35 mouse cellular contexts compared by ENCODE assay signal in genomic region chr17:24604557-24604956, GRCm38 (mm10). TPM values are rescaled to one million over a fixed set of nuclear protein-coding genes. Genes with fewer than 3 reads are reported as not detected.
"Had no signal": no experiment of that assay in that cellular context is flagged by ENCODE, and none has a peak within 500 bp of the region (broad histone marks: within the 10 kb centered on the region; RNA-seq: fewer than 3 reads in every experiment).

No protein-coding gene starts in this region.

- H3K4me3 ChIP-seq: gastrocnemius, adult 2 months; heart, embryonic 10.5 days; heart, embryonic 12.5 days; hindbrain, embryonic 13.5 days; hindbrain, embryonic 15.5 days; kidney, embryonic 15.5 days; layer of hippocampus, adult 2 months; left cerebral cortex, adult 2 months; limb, embryonic 10.5 days; limb, embryonic 12.5 days; liver, embryonic 13.5 days; liver, embryonic 15.5 days had no signal

- H3K4me1 ChIP-seq: heart, embryonic 10.5 days; heart, embryonic 12.5 days; hindbrain, embryonic 13.5 days; hindbrain, embryonic 15.5 days; kidney, embryonic 15.5 days; limb, embryonic 10.5 days; limb, embryonic 12.5 days had no signal

- DNase-seq: gastrocnemius, adult 2 months; gastrocnemius, postnatal 10 days; gastrocnemius, postnatal 25 days; heart, adult 18-20 months; heart, postnatal 10 days; kidney, adult 11 months; kidney, adult 8-10 months; kidney, postnatal 25 days; kidney, postnatal 4 days; liver; liver, embryonic 13.5 days; liver, postnatal 0 days had no signal

- H3K9me3 ChIP-seq: heart, embryonic 10.5 days; heart, embryonic 12.5 days; hindbrain, embryonic 13.5 days; hindbrain, embryonic 15.5 days; kidney, embryonic 15.5 days; limb, embryonic 10.5 days; limb, embryonic 12.5 days; liver, embryonic 13.5 days; liver, embryonic 15.5 days had no signal

- H3K9ac ChIP-seq: heart, embryonic 12.5 days; hindbrain, embryonic 13.5 days; hindbrain, embryonic 15.5 days; kidney, embryonic 15.5 days; limb, embryonic 12.5 days; liver, embryonic 15.5 days; liver, postnatal 0 days had no signal

- ATAC-seq: hindbrain, postnatal 0 days; intestine, embryonic 16.5 days; liver, postnatal 0 days had no signal

- H3K27me3 ChIP-seq: heart, embryonic 12.5 days; hindbrain, embryonic 13.5 days; hindbrain, embryonic 15.5 days; kidney, embryonic 15.5 days; limb, embryonic 12.5 days; liver, embryonic 13.5 days; liver, embryonic 15.5 days had no signal

- H3K27ac ChIP-seq: gastrocnemius, adult 2 months; heart, embryonic 10.5 days; hindbrain, embryonic 13.5 days; hindbrain, embryonic 15.5 days; hindbrain, postnatal 0 days; kidney, embryonic 15.5 days; kidney, postnatal 0 days; layer of hippocampus, adult 2 months; left cerebral cortex, adult 2 months; limb, embryonic 10.5 days; limb, embryonic 12.5 days; liver, embryonic 13.5 days; liver, embryonic 15.5 days had no signal

- H3K4me2 ChIP-seq: heart, embryonic 12.5 days; hindbrain, embryonic 13.5 days; hindbrain, embryonic 15.5 days; kidney, embryonic 15.5 days; limb, embryonic 12.5 days; liver, embryonic 11.5 days; liver, embryonic 13.5 days; liver, embryonic 15.5 days had no signal

RNA-seq across cellular contexts. Expression of gene Npw, which starts 53.7 kb away (rescaled TPM):
- total RNA-seq: gastrocnemius, adult 2 months; gastrocnemius, postnatal 10 days; gastrocnemius, postnatal 25 days; gastrocnemius, postnatal 4 days; granulocyte monocyte progenitor cell, adult 5-6 weeks; heart, adult 18-20 months; heart, adult 8-10 months; heart, postnatal 10 days; heart, postnatal 25 days; hematopoietic stem cell, adult 5-6 weeks had no signal
- polyA plus RNA-seq: heart, embryonic 12.5 days; heart, embryonic 14.5 days; heart, embryonic 16.5 days; hindbrain, embryonic 11.5 days; hindbrain, embryonic 13.5 days; intestine, embryonic 14.5 days; liver, postnatal 0 days had no signal
